Mouse (Mus musculus): ENCODE data around the gene Aste1. TPM values are rescaled to one million over a fixed set of nuclear protein-coding genes. Genes with fewer than 3 reads are reported as not detected.

Aste1 gene
- polyA plus RNA-seq, 1 experiment from 2014 or later = 10.8 TPM

GRCm38 (mm10) chr9:105459032-105459431, 63.8 kb downstream of the Aste1 start:
- 91% methylated on average over 13 of the region's 13 CpGs for WGBS
- Histone ChIP-seq H3K9me3 (ENCODE audit: control insufficient read depth, low read length) (no peaks in the 10 kb centered on the region), H3K4me3 (ENCODE audit: low read depth, low read length) (no peak overlapping the region), H3K4me2 (no peak overlapping the region), H3K36me3 (ENCODE audit: control insufficient read depth, insufficient read depth, low read length) (peaks cover 12% of the 10 kb centered on the region; the same call in 1 of the 2 replicates), H3K4me1 (replicated peaks; ENCODE audit: control insufficient read depth, insufficient read depth, low read length) (no peaks in the 10 kb centered on the region), H3K27me3 (replicated peaks; ENCODE audit: control insufficient read depth, insufficient read depth, low read length) (no peaks in the 10 kb centered on the region), H3K27ac (ENCODE audit: low read depth, low read length) (no peak overlapping the region), H3K9ac (ENCODE audit: low read depth, low read length) (no peak overlapping the region)
- ATAC-seq (replicated peaks; ENCODE audit: low FRiP score) (no peak), DNase-seq (ENCODE audit: low spot score) (no peak)

- ATAC-seq (replicated peaks; ENCODE audit: low FRiP score) = no peak
- DNase-seq (ENCODE audit: low spot score) = no peak
These were observed 66.3 kb downstream of the Aste1 start for GRCm38 (mm10) chr9:105461496-105461895.

More at GRCm38 (mm10) chr9:105461496-105461895, 66.3 kb downstream of the Aste1 start:
- H3K36me3 ChIP-seq (ENCODE audit: control insufficient read depth, insufficient read depth, low read length) = peaks cover 12% of the 10 kb centered on the region; the same call in 1 of the 2 replicates
- H3K9ac ChIP-seq (ENCODE audit: low read depth, low read length) = no peak overlapping the region
- H3K4me2 ChIP-seq = no peak overlapping the region
- H3K27me3 ChIP-seq (replicated peaks; ENCODE audit: control insufficient read depth, insufficient read depth, low read length) = no peaks in the 10 kb centered on the region
- no peaks in the 10 kb centered on the region for H3K9me3 ChIP-seq (ENCODE audit: control insufficient read depth, low read length)
- 90% methylated on average over 7 of the region's 7 CpGs for WGBS
- no peak overlapping the region for H3K27ac ChIP-seq (ENCODE audit: low read depth, low read length)
- H3K4me1 ChIP-seq (replicated peaks; ENCODE audit: control insufficient read depth, insufficient read depth, low read length) = no peaks in the 10 kb centered on the region
- no peak overlapping the region for H3K4me3 ChIP-seq (ENCODE audit: low read depth, low read length)

Other genes with a start within 250 kb of the Aste1 start
- gene Nek11, start 132 bp downstream of the Aste1 start, polyA plus RNA-seq (2014; fragmentation: Nextera tagmentation; extraction: Ambion mirVana) = 0.13 and 0.29 TPM in 2 replicates
- gene Atp2c1, start 131.9 kb downstream of the Aste1 start, polyA plus RNA-seq (2014; fragmentation: Nextera tagmentation; extraction: Ambion mirVana) = 45.9 and 56.3 TPM in 2 replicates
- 19.5 TPM in 2 replicates for gene Pik3r4, start 247.6 kb downstream of the Aste1 start, polyA plus RNA-seq (2014; fragmentation: Nextera tagmentation; extraction: Ambion mirVana)